Mouse (Mus musculus): ENCODE measurements around the gene Zfp317. TPM values are rescaled to one million over a fixed set of nuclear protein-coding genes. Genes with fewer than 3 reads are reported as not detected.
A peak's percentile ranks its signal among the peaks of the same experiment; 100 is the strongest.
"Not testable (repeated sequence)": the region's sequence is repeated elsewhere in the genome, so short reads cannot be mapped to it uniquely, and the experiment has no call there.

Gene Zfp317
- 10 to 100 TPM; 15.3 to 15.4 TPM for total RNA-seq (2021)
- long read RNA-seq, experiment 1, partial matches to known transcripts: 2 of 30 reads
- long read RNA-seq, experiment 1, other reads (novel, unspliced or antisense): 24 of 30 reads
- long read RNA-seq, experiment 2, transcript Zfp317-202 (9 exons, 3,988 nt): major isoform, 5 of 29 reads
- long read RNA-seq, experiment 2, partial matches to known transcripts: 1 of 29 reads
- long read RNA-seq, experiment 2, other reads (novel, unspliced or antisense): 23 of 29 reads

DNA sequence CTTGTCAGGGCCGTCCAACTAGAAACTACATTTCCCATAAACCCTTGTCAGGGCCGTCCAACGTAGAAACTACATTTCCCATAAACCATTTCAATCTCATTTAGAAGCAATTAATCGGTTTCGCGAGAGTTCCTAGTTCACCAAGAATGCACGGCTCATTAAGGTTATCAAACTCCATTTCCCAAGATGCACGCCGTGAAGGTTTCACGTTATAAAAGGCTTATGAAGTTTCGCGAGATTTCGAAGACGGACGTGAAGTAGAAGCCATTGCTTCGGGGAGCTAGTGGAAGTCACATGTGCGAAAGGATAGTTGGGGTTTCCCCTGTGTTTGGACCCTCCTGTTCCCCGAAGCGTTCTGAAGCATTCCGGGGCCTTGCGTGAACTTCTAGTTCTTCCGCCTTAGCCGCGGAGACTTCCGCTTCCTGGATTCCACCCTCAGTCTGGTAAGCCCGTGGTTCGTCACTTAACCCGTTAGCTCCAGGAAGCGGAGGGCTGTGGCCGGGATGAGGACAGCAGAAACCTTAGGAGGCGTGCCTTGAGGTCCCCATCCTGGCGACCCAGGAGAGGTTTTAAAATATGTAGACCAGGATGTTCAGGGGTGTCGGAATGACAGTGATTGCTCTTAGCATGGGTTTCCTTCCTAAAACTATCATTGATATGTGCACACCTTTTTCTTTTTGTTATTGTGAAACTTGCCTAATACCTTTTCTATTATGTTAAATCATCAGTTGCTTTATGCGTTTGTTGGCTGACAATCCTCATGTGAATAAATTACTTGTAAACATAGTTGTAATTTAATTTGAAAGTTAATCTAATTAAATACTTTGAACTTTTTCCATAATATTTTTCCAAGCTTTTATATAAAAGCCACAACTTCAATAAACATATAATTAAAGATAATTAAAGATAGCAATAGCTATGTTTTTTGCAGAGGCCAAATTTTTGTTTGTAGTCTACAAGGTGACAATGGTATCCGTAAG, at the start of gene Zfp317:
TSS of gene Zfp317 (plus strand) at position 260 of the 980 bp plus-strand sequence.
- intact Hi-C loops (cut with DNase I): loop anchor here (10.0 kb wide), 1 partner anchor 1327 kb away; the partner anchor contains the start of gene Chordc1
- no peak for TF ChIP-seq CTCF (IDR thresholded peaks at IDR 0.05)
- peak within 1 kb of the TSS; percentile 93 for H3K27ac ChIP-seq
- peak within 1 kb of the TSS; percentile 79 for H3K4me3 ChIP-seq
- peak; percentile 82 for DNase-seq

DNA sequence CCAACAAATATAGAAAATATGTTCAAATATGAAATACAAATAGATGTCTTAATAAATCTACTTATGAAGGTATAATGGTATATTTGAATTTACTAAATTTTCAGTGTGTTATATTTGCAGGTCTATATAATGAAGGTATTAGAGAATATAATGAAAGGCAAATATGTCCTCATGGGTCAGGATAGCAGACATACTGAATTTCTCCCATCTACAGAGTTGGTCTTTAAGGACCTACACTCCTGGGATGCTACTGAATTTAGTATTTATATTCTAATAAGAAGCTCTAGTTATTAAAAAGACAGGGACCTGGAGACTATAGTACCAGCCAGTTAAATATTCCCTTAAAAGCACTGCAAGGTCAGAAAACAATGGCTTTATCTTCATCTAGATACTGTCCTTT, 39.6 kb upstream of the Zfp317 start, which contains the start of gene Olfr855:
TSS of gene Olfr855 (plus strand) at position 301 of the 400 bp plus-strand sequence.
- intact Hi-C loops (cut with DNase I): no loop called here
- Histone ChIP-seq H3K4me3 (no peak within 1 kb of the TSS), H3K27ac (no peak within 1 kb of the TSS)
- no peak for TF ChIP-seq CTCF (IDR thresholded peaks at IDR 0.05)
- DNase-seq: no peak

DNA sequence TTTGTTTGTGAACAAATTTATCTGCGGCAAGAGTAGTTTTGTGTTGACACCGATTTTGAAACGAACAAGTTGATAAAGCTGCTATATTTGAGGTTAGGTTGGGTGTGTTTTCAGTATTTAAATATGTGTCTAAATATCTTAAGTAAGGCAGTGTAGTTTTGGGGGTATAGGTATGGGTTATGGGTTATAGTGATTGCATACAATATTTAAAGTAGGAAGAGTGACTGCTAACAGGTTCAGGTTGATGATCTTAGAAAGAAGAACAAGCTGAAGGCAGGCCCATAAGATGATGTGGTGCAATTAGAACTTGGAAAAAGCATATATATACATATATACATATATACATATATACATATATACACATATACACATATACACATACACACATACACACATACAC, 605 bp upstream of the Zfp317 start:
- no peak for DNase-seq
- Histone ChIP-seq H3K4me3 (no peak overlapping the region), H3K27ac (no peak overlapping the region)
- no peak for TF ChIP-seq CTCF (IDR thresholded peaks at IDR 0.05)
- intact Hi-C loops (cut with DNase I): loop anchor here (10.0 kb wide), 1 partner anchor 1326 kb away; the partner anchor contains the start of gene Chordc1

GRCm38 (mm10) chr9:19629574-19629973, 7.7 kb downstream of the Zfp317 start:
- intact Hi-C loops (cut with DNase I): loop anchor here (10.0 kb wide), 1 partner anchor 1335 kb away; the partner anchor contains the start of gene Chordc1
- no peak for TF ChIP-seq CTCF (IDR thresholded peaks at IDR 0.05)
- DNase-seq: no peak
- Histone ChIP-seq H3K4me3 (no peak overlapping the region), H3K27ac (no peak overlapping the region)

- Histone ChIP-seq H3K4me3 (no peak overlapping the region), H3K27ac (no peak overlapping the region)
- intact Hi-C loops (cut with DNase I): no loop called here
- DNase-seq: no peak
- no peak for TF ChIP-seq CTCF (IDR thresholded peaks at IDR 0.05)
These were observed 23.3 kb downstream of the Zfp317 start for GRCm38 (mm10) chr9:19645193-19645592.

DNA sequence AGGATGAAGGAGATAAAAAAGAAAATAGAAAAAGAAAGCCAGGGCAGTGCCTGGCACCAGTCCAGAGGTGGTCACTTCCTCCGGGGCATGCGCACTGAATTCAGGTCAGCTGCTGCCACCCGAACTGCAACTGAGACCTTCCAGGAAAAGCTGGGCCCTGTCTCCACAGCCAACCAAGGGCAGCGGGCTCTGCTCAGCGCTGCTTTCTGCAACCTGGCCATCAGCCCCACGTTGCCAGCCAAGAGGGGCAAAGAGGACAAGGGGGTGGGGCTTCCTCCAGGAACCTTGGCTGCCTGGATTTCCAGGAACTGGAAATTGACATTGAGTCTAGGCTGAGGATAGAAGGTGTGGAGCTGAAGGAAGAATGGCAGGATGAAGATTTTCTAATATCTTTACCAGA, 68.4 kb downstream of the Zfp317 start:
- H3K4me3 ChIP-seq: no peak overlapping the region
- no peak for DNase-seq
- no peak for TF ChIP-seq CTCF (IDR thresholded peaks at IDR 0.05)
- no peak overlapping the region for H3K27ac ChIP-seq
- intact Hi-C loops (cut with DNase I): no loop called here

DNA sequence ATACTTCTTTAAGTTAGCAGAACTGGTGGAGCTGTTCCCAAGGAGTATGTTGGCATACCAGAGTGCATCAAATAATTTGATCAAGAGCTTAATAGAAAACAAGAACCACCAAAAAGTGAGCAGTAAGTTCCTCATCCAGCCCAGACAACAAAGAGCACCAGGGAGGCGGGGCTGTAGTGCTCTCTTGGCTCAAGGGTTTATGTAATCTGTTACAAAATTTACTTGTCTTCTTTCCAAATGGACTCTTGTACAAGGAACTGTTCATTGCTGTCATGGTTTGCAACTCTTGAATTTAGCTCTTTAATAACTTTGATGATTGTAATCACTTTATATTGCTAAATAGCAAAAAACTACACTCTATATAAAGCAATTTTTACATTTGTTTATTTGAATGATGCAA, 69.5 kb downstream of the Zfp317 start:
- Histone ChIP-seq H3K4me3 (no peak overlapping the region), H3K27ac (no peak overlapping the region)
- no peak for TF ChIP-seq CTCF (IDR thresholded peaks at IDR 0.05)
- no peak for DNase-seq
- intact Hi-C loops (cut with DNase I): no loop called here

- no peak overlapping the region for H3K27ac ChIP-seq
- no peak for DNase-seq
- intact Hi-C loops (cut with DNase I): no loop called here
- no peak overlapping the region for H3K4me3 ChIP-seq
- no peak for TF ChIP-seq CTCF (IDR thresholded peaks at IDR 0.05)
These were observed 70.5 kb downstream of the Zfp317 start for GRCm38 (mm10) chr9:19692430-19692829.

- DNase-seq: not testable (repeated sequence)
These were observed 72.4 kb downstream of the Zfp317 start for GRCm38 (mm10) chr9:19694285-19694684.

GRCm38 (mm10) chr9:19694898-19695379, 73.0 kb downstream of the Zfp317 start:
- intact Hi-C loops (cut with DNase I); H3K27ac ChIP-seq; DNase-seq; H3K4me3 ChIP-seq: not testable (repeated sequence)

More at GRCm38 (mm10) chr9:19694285-19694684, 72.4 kb downstream of the Zfp317 start:
- H3K4me3 ChIP-seq; intact Hi-C loops (cut with DNase I); H3K27ac ChIP-seq: not testable (repeated sequence)

Other genes starting within 250 kb of the Zfp317 start
- not detected for gene Olfr847, start 243.4 kb upstream of the Zfp317 start, total RNA-seq (2021)
- gene Olfr849, start 181.8 kb upstream of the Zfp317 start, total RNA-seq (2021): not detected
- gene Olfr850, start 143.9 kb upstream of the Zfp317 start, total RNA-seq (2021): not detected
- not detected for gene Olfr851, start 128.8 kb upstream of the Zfp317 start, total RNA-seq (2021)
- not detected for gene Olfr853, start 81.0 kb upstream of the Zfp317 start, total RNA-seq (2021)
- not detected for gene Olfr854, start 54.7 kb upstream of the Zfp317 start, total RNA-seq (2021)
- gene Olfr855, start 39.5 kb upstream of the Zfp317 start, total RNA-seq (2021): not detected
- gene Olfr857, start 87.3 kb downstream of the Zfp317 start, total RNA-seq (2021): not detected
- gene Olfr58, start 158.2 kb downstream of the Zfp317 start, total RNA-seq (2021): not detected
- gene Olfr859, start 182.8 kb downstream of the Zfp317 start, total RNA-seq (2021): not detected
- not detected for gene Olfr860, start 227.6 kb downstream of the Zfp317 start, total RNA-seq (2021)